Mouse (Mus musculus): ENCODE measurements at regions not wholly inside any gene's neighbourhood (a gene's known extent, or its start where the extent isn't known, plus 50 kb on each side); places are given as distances from the start of the nearest gene placed in this dataset.

DNA sequence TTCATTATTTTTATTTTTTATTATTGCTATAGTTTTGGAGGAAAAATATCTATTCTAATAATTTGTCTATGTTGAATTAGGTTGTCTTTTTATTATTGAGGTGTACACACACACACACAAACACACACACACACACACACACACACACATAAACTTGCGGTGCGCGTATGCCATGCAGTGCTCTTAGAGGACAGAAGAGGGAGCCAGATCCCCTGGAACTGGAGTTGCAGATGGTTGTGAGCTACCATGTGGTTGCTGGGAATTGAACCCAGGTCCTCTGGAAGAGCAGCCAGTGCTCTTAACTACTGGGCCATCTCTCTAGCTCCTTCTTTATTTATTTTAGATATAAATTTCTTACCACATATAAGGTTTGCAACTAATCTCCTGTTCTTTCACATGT is 206.0 kb downstream of the Opa1 start:
- WGBS: 97% methylated on average over 3 of the region's 3 CpGs
- Histone ChIP-seq H3K27me3 (ENCODE audit: insufficient read depth, poor library complexity, severe bottlenecking) (peaks cover 37% of the 10 kb centered on the region), H3K4me3 (no peak overlapping the region), H3K27ac (no peak overlapping the region), H3K4me1 (replicated peaks) (peaks cover 5% of the 10 kb centered on the region; the same call in 1 of the 2 replicates), H3K36me3 (no peaks in the 10 kb centered on the region), H3K9me3 (peaks cover 7% of the 10 kb centered on the region; the same call in 1 of the 2 replicates)
- DNase-seq (ENCODE audit: low spot score): no peak

DNA sequence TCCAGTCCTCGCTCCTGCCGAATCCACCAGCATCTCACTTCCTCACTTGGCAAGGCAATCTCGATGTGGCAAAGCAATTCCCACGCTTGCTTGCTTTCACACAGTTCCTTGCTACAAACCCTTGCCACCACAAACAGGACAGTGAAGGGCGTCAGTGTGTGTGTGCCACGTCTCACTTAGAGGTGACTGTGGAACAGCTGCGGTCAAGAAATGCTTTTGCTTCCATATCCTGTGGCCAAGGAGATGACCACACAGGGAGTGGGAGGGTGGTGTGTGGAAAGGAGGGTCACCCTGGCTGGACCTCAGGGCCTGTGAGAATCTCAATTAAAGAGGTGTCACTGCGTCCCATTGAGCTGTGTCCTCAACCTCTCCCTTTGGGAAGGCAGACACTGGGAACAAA is 207.4 kb downstream of the Opa1 start:
- Histone ChIP-seq H3K4me1 (replicated peaks) (peaks cover 5% of the 10 kb centered on the region; the same call in 1 of the 2 replicates), H3K27ac (no peak overlapping the region), H3K36me3 (no peaks in the 10 kb centered on the region), H3K4me3 (no peak overlapping the region), H3K9me3 (peaks cover 7% of the 10 kb centered on the region; the same call in 1 of the 2 replicates), H3K27me3 (ENCODE audit: insufficient read depth, poor library complexity, severe bottlenecking) (peaks cover 34% of the 10 kb centered on the region)
- DNase-seq (ENCODE audit: low spot score): no peak
- 91% methylated on average over 8 of the region's 8 CpGs for WGBS

- Histone ChIP-seq H3K9me3 (peaks cover 7% of the 10 kb centered on the region; the same call in 1 of the 2 replicates), H3K27ac (no peak overlapping the region), H3K36me3 (no peaks in the 10 kb centered on the region), H3K4me1 (replicated peaks) (peaks cover 5% of the 10 kb centered on the region; the same call in 1 of the 2 replicates), H3K4me3 (no peak overlapping the region), H3K27me3 (ENCODE audit: insufficient read depth, poor library complexity, severe bottlenecking) (peaks cover 25% of the 10 kb centered on the region)
- WGBS: 81% methylated on average over 5 of the region's 5 CpGs
- DNase-seq (ENCODE audit: low spot score): no peak
Measured at GRCm38 (mm10) chr16:29787633-29788511, 208.7 kb downstream of the Opa1 start.

DNA sequence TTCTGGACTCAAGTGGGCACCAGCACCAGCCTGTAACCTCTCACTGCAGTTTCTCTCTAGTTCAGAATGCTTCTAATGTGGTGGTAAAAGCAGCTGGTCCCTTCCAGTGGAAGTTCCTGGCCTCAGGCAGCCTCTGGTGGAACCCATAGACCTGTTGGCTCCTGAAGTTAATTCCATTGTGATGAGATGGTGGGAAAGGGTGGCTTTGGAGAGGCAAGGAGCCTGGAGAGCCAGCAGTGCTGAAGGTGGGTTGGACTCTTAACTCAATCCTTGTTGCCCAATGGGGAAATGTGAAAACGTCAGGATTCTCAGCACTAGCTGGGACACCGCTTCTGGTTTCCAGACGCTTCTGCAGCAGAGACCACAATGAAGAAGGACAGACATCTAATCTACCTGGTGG is 210.9 kb downstream of the Opa1 start:
- Histone ChIP-seq H3K27ac (no peak overlapping the region), H3K9me3 (peaks cover 6% of the 10 kb centered on the region; the same call in 1 of the 2 replicates), H3K4me3 (no peak overlapping the region), H3K27me3 (ENCODE audit: insufficient read depth, poor library complexity, severe bottlenecking) (peaks cover 37% of the 10 kb centered on the region), H3K36me3 (no peaks in the 10 kb centered on the region), H3K4me1 (replicated peaks) (peaks cover 6% of the 10 kb centered on the region)
- 96% methylated on average over 3 of the region's 3 CpGs for WGBS
- no peak for DNase-seq (ENCODE audit: low spot score)

DNA sequence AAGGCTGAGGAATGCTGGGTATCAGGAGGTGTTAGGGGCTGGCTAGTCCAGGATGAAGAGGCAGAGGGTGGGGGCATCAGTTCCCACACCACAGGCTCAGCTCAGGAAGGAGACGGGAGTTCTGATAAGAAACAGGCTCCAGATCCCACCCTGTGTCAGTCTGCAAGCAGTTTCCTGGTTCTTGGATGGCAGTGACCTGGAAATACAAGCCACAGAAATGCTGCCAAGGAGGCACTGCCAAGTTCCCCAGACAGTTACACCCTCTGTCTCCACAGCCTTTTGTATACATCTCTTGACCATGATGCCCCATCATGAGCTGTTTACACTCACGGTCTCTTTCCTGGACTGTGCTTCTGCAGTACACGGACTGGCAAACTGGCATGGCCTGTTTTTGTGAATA is 220.1 kb downstream of the Opa1 start:
- no peak for DNase-seq (ENCODE audit: low spot score)
- 53% methylated on average over 3 of the region's 3 CpGs for WGBS
- peaks cover 75% of the 10 kb centered on the region for H3K27me3 ChIP-seq (ENCODE audit: insufficient read depth, poor library complexity, severe bottlenecking)

DNA sequence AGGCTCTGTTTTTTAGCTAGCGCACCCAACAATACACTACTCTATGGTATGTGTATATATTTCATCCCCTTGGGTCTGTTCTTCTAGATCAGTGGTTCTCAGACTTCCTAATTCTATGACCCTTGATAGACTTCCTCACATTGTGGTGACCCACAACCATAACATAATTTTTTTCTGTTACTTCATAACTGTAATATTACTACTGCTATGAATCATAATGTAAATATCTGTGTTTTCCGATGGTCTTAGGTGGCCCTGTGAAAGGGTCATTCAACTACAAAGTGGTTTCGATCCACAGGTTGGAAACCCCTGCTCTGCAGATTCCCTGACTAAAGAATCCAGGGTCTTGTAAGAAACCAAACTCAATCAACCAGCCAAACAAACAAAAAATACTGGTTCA is 220.8 kb downstream of the Opa1 start:
- 75% methylated on average over 3 of the region's 3 CpGs for WGBS
- peaks cover 45% of the 10 kb centered on the region for H3K4me1 ChIP-seq (replicated peaks)
- H3K9me3 ChIP-seq: no peaks in the 10 kb centered on the region
- peaks cover 77% of the 10 kb centered on the region for H3K27me3 ChIP-seq (ENCODE audit: insufficient read depth, poor library complexity, severe bottlenecking)
- H3K27ac ChIP-seq: no peak overlapping the region
- no peaks in the 10 kb centered on the region for H3K36me3 ChIP-seq
- no peak for DNase-seq (ENCODE audit: low spot score)
- H3K4me3 ChIP-seq: no peak overlapping the region

More for the DNA sequence above, 220.1 kb downstream of the Opa1 start:
- no peaks in the 10 kb centered on the region for H3K9me3 ChIP-seq
- no peak overlapping the region for H3K4me3 ChIP-seq
- no peaks in the 10 kb centered on the region for H3K36me3 ChIP-seq
- H3K27ac ChIP-seq: no peak overlapping the region
- peaks cover 45% of the 10 kb centered on the region for H3K4me1 ChIP-seq (replicated peaks)

DNA sequence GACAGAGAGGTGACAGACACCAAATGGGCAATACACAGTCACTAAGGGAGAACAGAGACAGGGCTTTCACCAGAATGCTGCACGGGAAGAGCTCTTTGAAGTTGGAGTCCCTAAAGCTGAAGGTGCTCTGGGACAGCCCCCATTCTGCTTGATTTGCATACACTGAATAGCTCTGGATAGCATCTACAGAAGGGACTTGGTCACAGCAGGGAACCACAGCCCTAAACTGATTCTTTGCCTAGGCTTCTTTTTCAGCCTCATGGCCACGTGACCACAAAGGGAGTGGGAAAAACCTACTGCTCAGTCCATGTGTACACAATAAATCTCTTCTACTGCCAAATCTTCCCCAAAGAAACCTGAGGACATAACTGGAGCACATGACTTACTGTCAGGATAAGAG is 221.3 kb downstream of the Opa1 start:
- no peaks in the 10 kb centered on the region for H3K9me3 ChIP-seq
- H3K36me3 ChIP-seq: no peaks in the 10 kb centered on the region
- no peak overlapping the region for H3K27ac ChIP-seq
- DNase-seq (ENCODE audit: low spot score): no peak
- no peak overlapping the region for H3K4me3 ChIP-seq
- peaks cover 77% of the 10 kb centered on the region for H3K27me3 ChIP-seq (ENCODE audit: insufficient read depth, poor library complexity, severe bottlenecking)
- peaks cover 40% of the 10 kb centered on the region for H3K4me1 ChIP-seq (replicated peaks)
- WGBS: 6% methylated on average over 2 of the region's 2 CpGs

GRCm38 (mm10) chr16:29802085-29802484 is 223.0 kb downstream of the Opa1 start:
- no peaks in the 10 kb centered on the region for H3K36me3 ChIP-seq
- no peak overlapping the region for H3K27ac ChIP-seq
- peaks cover 76% of the 10 kb centered on the region for H3K27me3 ChIP-seq (ENCODE audit: insufficient read depth, poor library complexity, severe bottlenecking)
- no peaks in the 10 kb centered on the region for H3K9me3 ChIP-seq
- H3K4me1 ChIP-seq (replicated peaks): peaks cover 34% of the 10 kb centered on the region
- H3K4me3 ChIP-seq: no peak overlapping the region
- no peak for DNase-seq (ENCODE audit: low spot score)
- 88% methylated on average over 7 of the region's 7 CpGs for WGBS

- Histone ChIP-seq H3K27me3 (ENCODE audit: insufficient read depth, poor library complexity, severe bottlenecking) (peaks cover 75% of the 10 kb centered on the region), H3K4me1 (replicated peaks) (peaks cover 28% of the 10 kb centered on the region), H3K36me3 (no peaks in the 10 kb centered on the region), H3K9me3 (no peaks in the 10 kb centered on the region), H3K4me3 (no peak overlapping the region), H3K27ac (no peak overlapping the region)
- WGBS: 58% methylated on average over 6 of the region's 6 CpGs
- no peak for DNase-seq (ENCODE audit: low spot score)
Measured at GRCm38 (mm10) chr16:29802603-29803002, 223.5 kb downstream of the Opa1 start.

- WGBS: 62% methylated on average over 5 of the region's 5 CpGs
- H3K4me3 ChIP-seq: no peak overlapping the region
- H3K27ac ChIP-seq: no peak overlapping the region
- peaks cover 76% of the 10 kb centered on the region for H3K27me3 ChIP-seq (ENCODE audit: insufficient read depth, poor library complexity, severe bottlenecking)
- no peaks in the 10 kb centered on the region for H3K36me3 ChIP-seq
- no peak for DNase-seq (ENCODE audit: low spot score)
- H3K9me3 ChIP-seq: no peaks in the 10 kb centered on the region
- H3K4me1 ChIP-seq (replicated peaks): peaks cover 6% of the 10 kb centered on the region
Measured at GRCm38 (mm10) chr16:29807859-29808258, 228.7 kb downstream of the Opa1 start.

DNA sequence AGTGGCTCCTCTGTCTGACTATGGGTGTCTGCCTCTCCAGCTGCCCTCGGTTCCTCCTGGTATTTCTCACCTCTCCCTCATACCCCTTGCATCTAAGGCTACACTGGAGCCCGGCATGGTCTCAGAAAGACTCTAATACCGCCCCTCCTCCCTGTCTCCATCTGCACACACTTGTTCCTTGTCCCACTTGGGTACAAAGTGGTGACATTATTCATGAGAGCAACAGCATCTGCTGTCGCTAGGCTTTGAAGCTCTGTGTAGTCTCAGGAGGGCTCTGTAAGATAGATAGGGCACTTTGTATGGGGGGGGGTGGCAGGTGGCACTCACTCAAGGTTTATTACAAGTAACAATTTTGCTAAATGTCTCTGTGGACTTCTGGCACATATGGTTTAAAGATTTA is 229.7 kb downstream of the Opa1 start:
- Histone ChIP-seq H3K9me3 (no peaks in the 10 kb centered on the region), H3K4me1 (replicated peaks) (peaks cover 16% of the 10 kb centered on the region), H3K27ac (no peak overlapping the region), H3K27me3 (ENCODE audit: insufficient read depth, poor library complexity, severe bottlenecking) (peaks cover 86% of the 10 kb centered on the region), H3K4me3 (no peak overlapping the region), H3K36me3 (no peaks in the 10 kb centered on the region)
- no peak for DNase-seq (ENCODE audit: low spot score)
- WGBS: 72% methylated on average over 4 of the region's 4 CpGs

DNA sequence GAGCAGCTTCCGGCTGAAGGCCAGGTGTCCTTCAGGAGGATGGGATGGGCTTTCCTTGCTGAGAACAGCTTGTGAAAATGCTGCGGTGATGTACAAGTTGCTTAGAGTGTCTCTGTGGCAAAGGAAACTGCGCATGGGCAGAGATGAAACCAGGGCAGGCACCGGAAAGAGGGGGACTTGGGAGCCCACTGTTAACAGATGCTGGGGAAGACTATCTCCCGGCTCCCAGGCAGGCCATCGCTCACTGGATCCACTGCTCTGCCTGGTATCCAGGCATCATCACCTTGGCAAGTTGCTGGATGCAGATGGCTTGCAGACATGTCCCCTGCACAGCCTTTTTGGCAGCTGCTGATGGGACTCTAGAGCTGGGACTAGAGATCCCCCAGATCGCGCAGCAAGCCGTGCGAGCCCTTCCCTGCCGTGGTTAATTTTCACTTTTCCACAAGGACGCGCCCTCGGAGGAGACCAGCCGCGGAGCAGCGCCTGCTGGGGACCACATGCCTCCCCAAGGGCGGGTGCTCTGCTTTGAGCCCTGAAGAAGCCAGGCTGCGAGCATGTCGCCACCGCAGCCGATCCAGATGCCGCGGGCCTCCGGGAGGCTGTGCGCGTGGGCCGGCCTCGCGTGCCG is 234.4 kb downstream of the Opa1 start:
- peaks cover 37% of the 10 kb centered on the region for H3K4me1 ChIP-seq (replicated peaks)
- peak overlapping the region; percentile 95 for H3K27ac ChIP-seq
- H3K27me3 ChIP-seq (ENCODE audit: insufficient read depth, poor library complexity, severe bottlenecking): peaks cover 99% of the 10 kb centered on the region
- no peaks in the 10 kb centered on the region for H3K9me3 ChIP-seq
- WGBS: 5% methylated on average over 31 of the region's 31 CpGs
- DNase-seq (ENCODE audit: low spot score): peak; percentile 61
- no peaks in the 10 kb centered on the region for H3K36me3 ChIP-seq
- peak overlapping the region; percentile 69 for H3K4me3 ChIP-seq

GRCm38 (mm10) chr16:29814039-29814438 is 234.9 kb downstream of the Opa1 start:
- H3K4me3 ChIP-seq: peak overlapping the region; percentile 69
- peaks cover 38% of the 10 kb centered on the region for H3K4me1 ChIP-seq (replicated peaks)
- peak overlapping the region; percentile 95 for H3K27ac ChIP-seq
- no peaks in the 10 kb centered on the region for H3K9me3 ChIP-seq
- peak; percentile 79 for DNase-seq (ENCODE audit: low spot score)
- under 1% methylated on average over 32 of the region's 32 CpGs for WGBS
- peaks cover 99% of the 10 kb centered on the region for H3K27me3 ChIP-seq (ENCODE audit: insufficient read depth, poor library complexity, severe bottlenecking)
- H3K36me3 ChIP-seq: no peaks in the 10 kb centered on the region
